Mouse (Mus musculus) spleen, adult 2 months (tissue): Measurements from ENCODE around the gene Klf7. TPM values are rescaled to one million over a fixed set of nuclear protein-coding genes. Genes with fewer than 3 reads are reported as not detected.

Experiments
- DNase-seq, 2 experiments: peaks; one replicate each; pipeline versions ENCODE4 v3.0.0 to v3.0.0-alpha.2; 2012 to 2021; ENCODE audit warnings: low spot score in 2 of 2, low read depth in 1 of 2
- H3K27ac ChIP-seq: fragments of 200-500 bp; 2 replicates; pipeline ENCODE4 v1.5.1; 2012; ENCODE audit warnings: low read length, inconsistent platforms; ENCODE audit not compliant: insufficient read depth
- H3K27me3 ChIP-seq: fragments of 200-500 bp; 2 replicates; pipeline ENCODE4 v1.6.1; 2012; ENCODE audit warnings: mild to moderate bottlenecking, moderate library complexity, low read length, inconsistent platforms; ENCODE audit not compliant: control insufficient read depth, insufficient read depth
- H3K36me3 ChIP-seq: fragments of 200-500 bp; 2 replicates; pipeline ENCODE4 v1.6.1; 2012; ENCODE audit warnings: mild to moderate bottlenecking, low read length, inconsistent platforms; ENCODE audit not compliant: control insufficient read depth, insufficient read depth
- H3K4me1 ChIP-seq: fragments of 200-500 bp; 2 replicates; pipeline ENCODE4 v1.6.1; 2011; ENCODE audit warnings: inconsistent platforms; ENCODE audit not compliant: control insufficient read depth, insufficient read depth, insufficient read length
- H3K4me3 ChIP-seq: fragments of 200-500 bp; 2 replicates; pipeline ENCODE4 v1.5.1; 2011; ENCODE audit warnings: mild to moderate bottlenecking, inconsistent platforms; ENCODE audit not compliant: insufficient read depth, insufficient read length; ENCODE audit errors: extremely low read depth
- CTCF ChIP-seq: fragments of 200-500 bp; IDR thresholded peaks from 2 replicates; pipeline ENCODE4 v1.5.1; 2011; ENCODE audit warnings: mild to moderate bottlenecking, inconsistent platforms; ENCODE audit not compliant: insufficient read depth, insufficient read length, insufficient replicate concordance; ENCODE audit errors: extremely low read depth
- POLR2A ChIP-seq: fragments of 200-500 bp; IDR thresholded peaks from 2 replicates; pipeline ENCODE4 v1.6.1; 2011; ENCODE audit warnings: low read depth, low read length, inconsistent platforms
- WGBS: fragments of 180-500 bp; shearing (Covaris S2); methylation state at CpG from one replicate; pipeline ENCODE4 v1.1.7; 2018; 5-methylcytosine and 5-hydroxymethylcytosine counted together
- polyA plus RNA-seq: library from polyadenylated mRNA; depleted of rRNA; stranded (reverse); fragments of >200 nt; gene quantifications from 2 replicates; pipeline ENCODE4 v1.2.3, GENCODE M21; 2012

The Klf7 gene
- polyA plus RNA-seq, 1 experiment = 11.5 TPM

- H3K27ac ChIP-seq = no peak overlapping the region
- H3K4me3 ChIP-seq = no peak overlapping the region
Measured at GRCm38 (mm10) chr1:64040831-64041383, 81.2 kb downstream of the Klf7 start.

GRCm38 (mm10) chr1:64040061-64040686 lies 81.9 kb downstream of the Klf7 start:
- no peak for TF ChIP-seq CTCF
- TF ChIP-seq POLR2A = no peak
- Histone ChIP-seq H3K4me1 (no peaks in the 10 kb centered on the region), H3K4me3 (no peak overlapping the region), H3K27me3 (no peaks in the 10 kb centered on the region), H3K36me3 (peaks cover 7% of the 10 kb centered on the region), H3K27ac (no peak overlapping the region)
- no peak for DNase-seq
- 90% methylated on average over 10 of the region's 10 CpGs for WGBS

More at GRCm38 (mm10) chr1:64040831-64041383, 81.2 kb downstream of the Klf7 start:
- Histone ChIP-seq H3K4me1 (no peaks in the 10 kb centered on the region), H3K27me3 (no peaks in the 10 kb centered on the region), H3K36me3 (peaks cover 7% of the 10 kb centered on the region)
- TF ChIP-seq POLR2A = no peak
- TF ChIP-seq CTCF = no peak
- no peak for DNase-seq
- 55% methylated on average over 5 of the region's 5 CpGs for WGBS

DNA sequence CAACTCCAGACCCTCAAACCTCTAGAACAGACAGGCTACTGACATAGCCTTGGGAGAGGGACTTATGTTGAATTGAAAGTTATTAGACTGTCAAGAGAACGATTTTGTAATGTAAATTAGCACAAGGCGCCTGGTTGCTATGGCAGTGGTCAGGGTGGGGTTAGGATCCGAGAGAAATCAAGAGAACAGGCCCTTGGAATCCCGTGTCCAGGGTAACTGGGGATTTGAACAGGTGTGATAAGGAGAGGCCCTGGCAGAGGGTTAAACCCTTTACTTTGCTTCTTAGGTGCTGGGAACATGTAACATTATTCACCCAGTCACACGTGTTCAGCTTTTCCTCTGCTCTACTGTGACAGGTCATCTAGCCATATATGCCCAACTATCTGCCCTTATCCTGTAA lies 83.7 kb downstream of the Klf7 start:
- no peak overlapping the region for H3K27ac ChIP-seq
- peaks cover 17% of the 10 kb centered on the region for H3K36me3 ChIP-seq
- H3K27me3 ChIP-seq = no peaks in the 10 kb centered on the region
- no peak overlapping the region for H3K4me3 ChIP-seq
- DNase-seq = no peak
- WGBS = 92% methylated on average over 5 of the region's 5 CpGs
- H3K4me1 ChIP-seq = no peaks in the 10 kb centered on the region
- no peak for TF ChIP-seq POLR2A
- TF ChIP-seq CTCF = no peak

- Histone ChIP-seq H3K4me3 (no peak overlapping the region), H3K27me3 (no peaks in the 10 kb centered on the region), H3K27ac (no peak overlapping the region), H3K36me3 (peaks cover 17% of the 10 kb centered on the region), H3K4me1 (no peaks in the 10 kb centered on the region)
- 96% methylated on average over 6 of the region's 6 CpGs for WGBS
- TF ChIP-seq POLR2A = no peak
- no peak for TF ChIP-seq CTCF
- DNase-seq = no peak
Measured at GRCm38 (mm10) chr1:64037800-64038199, 84.3 kb downstream of the Klf7 start.

DNA sequence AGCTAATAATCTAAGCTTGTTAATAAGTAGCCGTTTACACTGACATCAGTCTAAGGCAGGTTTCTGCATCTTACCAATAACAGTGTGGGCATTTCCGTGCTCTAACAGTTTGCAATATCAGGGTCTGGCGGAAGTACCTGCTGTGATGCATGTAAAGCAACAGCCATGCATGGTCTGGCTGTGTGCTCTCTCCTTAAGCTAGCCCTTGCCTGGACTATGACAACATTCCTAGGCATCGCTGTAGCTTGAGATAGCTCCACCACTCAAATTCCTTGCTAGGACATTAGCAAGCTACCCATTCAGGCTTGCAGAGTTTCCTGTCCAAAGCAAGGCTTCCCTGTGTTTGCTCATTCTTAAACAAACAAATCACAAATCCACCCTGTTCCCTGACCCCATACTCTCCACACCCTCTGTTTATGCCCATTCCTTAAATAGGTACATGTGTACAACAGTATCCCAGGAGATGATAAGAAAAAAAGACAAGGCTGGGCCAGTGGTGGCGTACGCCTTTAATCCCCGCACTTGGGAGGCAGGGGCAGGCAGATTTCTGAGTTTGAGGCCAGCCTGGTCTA lies 85.1 kb downstream of the Klf7 start:
- peaks cover 17% of the 10 kb centered on the region for H3K36me3 ChIP-seq
- 94% methylated on average over 7 of the region's 7 CpGs for WGBS
- H3K27ac ChIP-seq = no peak overlapping the region
- no peaks in the 10 kb centered on the region for H3K4me1 ChIP-seq
- no peak for DNase-seq
- TF ChIP-seq POLR2A (no peak), CTCF (no peak)
- no peaks in the 10 kb centered on the region for H3K27me3 ChIP-seq
- no peak overlapping the region for H3K4me3 ChIP-seq

- H3K4me1 ChIP-seq = no peaks in the 10 kb centered on the region
- peaks cover 15% of the 10 kb centered on the region for H3K36me3 ChIP-seq
- H3K27ac ChIP-seq = no peak overlapping the region
- DNase-seq = no peak
- H3K4me3 ChIP-seq = no peak overlapping the region
- TF ChIP-seq POLR2A (no peak), CTCF (no peak)
- WGBS = 74% methylated on average over 7 of the region's 7 CpGs
- H3K27me3 ChIP-seq = no peaks in the 10 kb centered on the region
Measured at GRCm38 (mm10) chr1:64035804-64036203, 86.3 kb downstream of the Klf7 start.
